Mouse (Mus musculus): ENCODE results near the gene Rere. TPM values are rescaled to one million over a fixed set of nuclear protein-coding genes. Genes with fewer than 3 reads are reported as not detected.
A peak's percentile ranks its signal among the peaks of the same experiment; 100 is the strongest.
"Not testable (repeated sequence)": the region's sequence is repeated elsewhere in the genome, so short reads cannot be mapped to it uniquely, and the experiment has no call there.

The Rere gene
- total RNA-seq, 2 experiments from 2014 or later, result 150 to 160 TPM

DNA sequence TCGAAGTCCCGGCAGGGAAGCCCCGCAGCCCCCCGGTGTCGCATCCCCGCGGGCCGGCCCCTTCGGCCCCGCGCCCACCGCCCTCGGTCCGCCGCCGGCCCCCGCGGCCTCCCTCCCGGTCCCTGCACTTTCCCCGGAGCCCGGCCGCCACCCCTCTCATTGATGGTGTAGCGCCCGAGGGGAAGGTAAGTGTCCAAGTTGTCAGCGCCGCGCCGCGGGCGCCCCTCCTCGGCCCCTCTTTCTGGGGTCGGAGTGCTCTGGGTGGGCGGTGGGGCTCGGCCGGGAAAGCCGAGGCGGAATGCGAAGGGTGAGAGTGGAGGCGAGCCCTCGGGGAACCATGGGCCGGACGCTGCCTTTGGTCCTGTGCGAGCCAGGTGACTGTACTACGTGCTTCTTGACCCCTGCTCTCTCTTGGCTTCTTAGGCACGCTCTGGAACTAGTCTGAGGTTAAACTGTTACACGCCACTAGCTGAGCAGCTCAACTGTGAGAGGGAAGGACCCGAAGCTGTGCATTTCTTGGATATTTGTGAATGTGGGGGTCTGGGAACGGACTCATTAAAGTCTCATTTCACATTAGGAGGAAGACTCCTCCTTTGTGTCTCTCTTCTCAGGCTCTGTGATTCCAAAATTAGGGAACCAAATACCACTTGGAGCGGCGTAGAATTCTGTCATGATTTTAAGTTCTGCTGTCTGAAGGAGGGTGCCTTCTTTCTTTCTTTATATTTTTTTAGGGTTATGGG lies 615 bp downstream of the Rere start:
- peak; percentile 26 to 34 for DNase-seq (ENCODE audit: low spot score in 2 of 2)

DNA sequence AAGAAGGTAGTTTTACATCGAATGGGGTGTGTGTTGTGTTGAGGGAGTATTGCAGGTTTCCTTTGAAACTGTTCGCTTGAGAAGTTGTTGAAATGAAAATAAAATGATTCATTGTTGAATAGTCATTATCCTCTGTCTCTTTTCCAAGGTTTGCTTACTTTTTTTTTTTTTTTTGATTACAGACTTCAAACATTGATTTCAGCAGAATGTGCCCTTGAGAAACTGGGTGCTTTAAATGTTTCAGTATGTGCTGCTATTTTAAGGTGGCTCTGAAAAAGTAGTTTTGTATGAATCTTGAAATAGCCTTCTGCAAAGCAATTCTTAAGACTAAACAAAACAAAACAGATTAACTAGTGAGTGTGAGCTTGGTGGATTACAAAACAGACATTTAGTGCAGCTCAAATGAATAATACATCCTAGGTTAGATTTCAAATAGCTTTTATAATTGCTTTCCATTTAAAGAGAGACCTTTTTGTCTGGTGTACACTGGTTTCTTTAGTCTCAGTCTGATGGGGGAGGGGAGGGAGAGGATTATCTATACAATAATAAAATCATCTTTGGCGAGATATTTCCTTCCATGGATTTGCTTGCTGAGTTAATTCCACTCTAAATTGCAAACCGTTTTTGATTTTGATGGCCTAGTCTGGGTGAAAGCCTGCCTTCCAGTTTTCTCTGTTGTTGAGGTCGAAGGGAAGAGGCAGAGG lies 1.3 kb downstream of the Rere start:
- DNase-seq (ENCODE audit: low spot score in 2 of 2), result no peak

GRCm38 (mm10) chr4:150283335-150283638 lies 1.8 kb downstream of the Rere start:
- DNase-seq (ENCODE audit: low spot score in 2 of 2), result no peak

GRCm38 (mm10) chr4:150283993-150284392 lies 2.5 kb downstream of the Rere start:
- DNase-seq (ENCODE audit: low spot score in 2 of 2), result no peak

DNA sequence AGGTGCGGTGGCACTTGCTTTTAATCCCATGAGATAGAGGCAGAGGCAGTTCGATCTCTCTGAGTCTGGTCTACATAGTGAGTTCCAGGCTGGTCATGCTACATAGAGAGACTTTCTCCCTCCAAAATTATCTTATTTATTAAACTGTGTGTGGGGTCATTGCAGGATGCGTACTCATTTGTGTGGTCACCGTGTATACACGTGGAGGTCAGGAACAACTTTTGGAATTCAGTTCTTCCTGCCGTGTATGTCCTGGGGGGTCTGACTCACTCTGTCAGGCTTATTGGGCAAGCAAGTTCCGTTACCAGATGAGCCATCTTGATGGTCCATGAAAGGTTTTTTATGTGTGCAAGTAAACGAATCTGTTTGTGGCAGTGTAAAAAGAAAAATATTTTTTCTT lies 5.5 kb downstream of the Rere start:
- DNase-seq (ENCODE audit: low spot score in 2 of 2), result no peak

DNA sequence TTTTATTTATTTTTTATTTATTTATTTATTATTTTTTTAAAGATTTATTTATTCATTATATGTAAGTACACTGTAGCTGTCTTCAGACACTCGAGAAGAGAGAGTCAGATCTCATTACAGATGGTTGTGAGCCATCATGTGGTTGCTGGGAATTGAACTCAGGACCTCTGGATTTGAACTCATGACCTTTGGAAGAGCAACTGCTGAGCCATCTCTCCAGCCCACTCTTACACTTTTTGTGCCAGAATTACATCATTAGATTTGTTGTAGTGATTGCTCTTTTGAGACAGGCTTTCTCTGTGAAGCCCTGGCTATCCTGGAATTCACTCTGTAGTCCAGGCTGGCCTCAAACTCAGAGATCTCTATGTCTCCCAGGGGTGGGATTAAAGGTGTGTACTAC lies 6.0 kb downstream of the Rere start:
- DNase-seq (ENCODE audit: low spot score in 2 of 2), result not testable (repeated sequence)

GRCm38 (mm10) chr4:150291900-150292299 lies 10.5 kb downstream of the Rere start:
- no peak for DNase-seq (ENCODE audit: low spot score in 2 of 2)

- no peak for DNase-seq (ENCODE audit: low spot score in 2 of 2)
Measured at GRCm38 (mm10) chr4:150294870-150295269, 13.4 kb downstream of the Rere start.

- no peak for DNase-seq (ENCODE audit: low spot score in 2 of 2)
Measured at GRCm38 (mm10) chr4:150295966-150296365, 14.5 kb downstream of the Rere start.

DNA sequence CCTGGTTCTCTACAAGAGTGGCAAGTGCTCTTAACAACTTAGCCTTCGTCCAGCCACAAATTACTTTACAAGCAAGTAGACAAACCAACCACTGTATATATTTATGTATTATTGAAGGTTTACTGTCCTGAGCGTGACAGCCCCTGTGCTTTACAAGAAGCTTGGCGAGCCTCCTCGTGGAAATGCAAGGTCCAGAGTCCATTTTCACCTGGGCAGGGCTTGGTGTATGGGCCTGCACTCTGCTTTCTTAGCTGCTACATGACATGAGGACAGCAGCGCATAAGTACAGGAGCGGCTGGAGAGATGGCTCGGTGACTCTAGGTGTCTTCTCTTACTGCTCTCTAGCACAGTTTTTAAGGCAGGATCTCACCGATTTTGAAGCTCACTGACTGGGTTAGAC lies 21.3 kb downstream of the Rere start:
- no peak for DNase-seq (ENCODE audit: low spot score in 2 of 2)

- DNase-seq (ENCODE audit: low spot score in 2 of 2), result no peak
Measured at GRCm38 (mm10) chr4:150306701-150307100, 25.3 kb downstream of the Rere start.

- DNase-seq (ENCODE audit: low spot score in 2 of 2), result no peak
Measured at GRCm38 (mm10) chr4:150307226-150307625, 25.8 kb downstream of the Rere start.

GRCm38 (mm10) chr4:150311431-150311830 lies 30.0 kb downstream of the Rere start:
- DNase-seq (ENCODE audit: low spot score in 2 of 2), result no peak

- no peak for DNase-seq (ENCODE audit: low spot score in 2 of 2)
Measured at GRCm38 (mm10) chr4:150312646-150313045, 31.2 kb downstream of the Rere start.

- no peak for DNase-seq (ENCODE audit: low spot score in 2 of 2)
Measured at GRCm38 (mm10) chr4:150315301-150315700, 33.9 kb downstream of the Rere start.

- no peak for DNase-seq (ENCODE audit: low spot score in 2 of 2)
Measured at GRCm38 (mm10) chr4:150316546-150316945, 35.1 kb downstream of the Rere start.

GRCm38 (mm10) chr4:150325046-150325801 lies 43.8 kb downstream of the Rere start:
- DNase-seq (ENCODE audit: low spot score in 2 of 2), result no peak

GRCm38 (mm10) chr4:150326005-150326404 lies 44.6 kb downstream of the Rere start:
- DNase-seq (ENCODE audit: low spot score in 2 of 2), result no peak

DNA sequence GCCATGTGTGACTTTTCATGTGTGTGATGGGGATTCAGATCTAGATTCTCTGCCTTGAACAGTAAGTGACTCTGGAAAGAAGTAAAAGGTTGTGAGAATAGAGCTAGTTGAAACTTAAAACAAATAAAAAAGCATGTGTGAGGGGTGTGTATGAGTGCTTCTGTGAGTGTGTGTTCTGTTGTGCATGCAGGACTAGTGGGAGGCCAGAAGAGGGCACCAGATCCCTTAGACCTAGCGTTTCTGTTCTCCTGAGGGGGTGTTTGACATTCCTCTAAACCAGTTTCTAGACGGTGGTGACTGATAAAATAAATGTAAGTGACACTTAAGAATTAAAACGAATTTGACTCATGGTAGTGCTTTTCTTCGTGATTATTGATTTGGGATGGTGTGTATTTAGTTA lies 46.0 kb downstream of the Rere start:
- DNase-seq (ENCODE audit: low spot score in 2 of 2), result no peak

DNA sequence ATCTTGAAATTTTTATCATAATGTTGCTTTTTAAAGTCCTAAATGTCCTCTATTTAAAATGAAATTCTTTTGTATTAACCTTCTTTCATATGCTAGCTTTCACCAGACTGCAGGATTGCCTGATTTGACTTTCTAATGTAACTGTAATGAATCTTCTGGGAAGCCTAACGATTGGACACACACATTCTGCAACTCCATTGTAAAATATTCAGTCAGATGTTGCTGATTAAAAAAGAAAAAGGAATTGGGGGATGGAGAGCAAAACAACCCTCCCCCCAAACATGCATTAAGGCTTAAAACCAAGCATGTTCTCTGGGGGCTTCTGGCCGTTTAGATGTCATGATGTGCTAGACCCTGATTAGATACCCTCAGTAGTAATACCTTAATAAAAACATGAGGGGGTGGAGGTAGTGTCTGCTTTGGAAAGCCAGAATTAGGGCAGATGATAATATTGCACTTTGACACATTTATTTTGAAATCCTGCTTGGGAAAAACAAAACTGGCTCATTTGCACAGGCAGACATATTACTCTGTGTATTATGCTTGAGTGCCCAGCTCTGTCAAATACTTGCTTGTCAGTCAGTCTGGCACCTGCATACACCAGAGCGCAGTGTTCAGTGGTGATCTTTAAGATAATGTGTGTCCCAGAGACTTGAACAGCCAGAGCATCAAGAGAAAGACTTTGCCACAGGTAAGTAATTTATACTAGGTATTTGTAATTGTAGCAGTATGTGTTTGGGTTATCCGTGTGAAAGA lies 52.7 kb downstream of the Rere start:
- no peak for DNase-seq (ENCODE audit: low spot score in 2 of 2)

- DNase-seq (ENCODE audit: low spot score in 2 of 2), result no peak
Measured at GRCm38 (mm10) chr4:150337260-150337659, 55.8 kb downstream of the Rere start.

Measured in adrenal gland, postnatal 4 days (tissue).